Mouse (Mus musculus): ENCODE results near the gene Timm44.

DNA sequence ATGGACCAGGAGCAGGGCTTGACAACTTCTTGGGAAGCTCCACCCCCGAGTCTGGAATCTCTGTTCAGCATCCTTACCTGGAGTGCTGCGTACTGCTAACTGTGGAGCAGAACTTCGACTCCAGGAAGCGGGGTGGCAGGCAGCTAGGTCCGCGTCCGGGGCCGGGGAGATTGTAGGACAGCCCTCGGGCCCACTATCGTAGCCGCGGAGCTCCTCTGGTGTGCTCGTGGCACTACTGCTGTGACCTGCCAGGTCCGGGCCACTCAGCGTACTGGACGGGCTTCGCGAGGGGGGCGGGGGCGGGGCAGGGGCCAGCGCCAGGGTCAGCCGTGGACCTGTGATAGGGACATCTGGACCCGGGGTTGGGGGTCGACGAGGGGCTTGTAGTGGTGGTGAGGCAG lies 62.9 kb downstream of the Timm44 start:
- TF ChIP-seq CTCF (IDR thresholded peaks at IDR 0.05; ENCODE audit: extremely low read depth, insufficient read length, insufficient replicate concordance, low read depth, low read length), result no peak
- TF ChIP-seq POLR2A (IDR thresholded peaks at IDR 0.05; ENCODE audit: low read depth, low read length), result no peak
